Mouse (Mus musculus) liver, adult (tissue): Measurements from ENCODE around the gene Ap2b1.

ENCODE experiments used
- GATA4 ChIP-seq: IDR thresholded peaks from 2 replicates; pipeline ENCODE4 v1.6.1; 2014; ENCODE audit warnings: mild to moderate bottlenecking, low read length; ENCODE audit not compliant: insufficient replicate concordance

The Ap2b1 gene

GRCm38 (mm10) chr11:83341716-83342245 is 43.0 kb downstream of the Ap2b1 start:
- TF ChIP-seq GATA4, result no peak

- TF ChIP-seq GATA4, result no peak
Observed at GRCm38 (mm10) chr11:83355428-83355827, 56.6 kb downstream of the Ap2b1 start.

GRCm38 (mm10) chr11:83357421-83357820 is 58.6 kb downstream of the Ap2b1 start:
- no peak for TF ChIP-seq GATA4

- no peak for TF ChIP-seq GATA4
Observed at GRCm38 (mm10) chr11:83364656-83365055, 65.8 kb downstream of the Ap2b1 start.

- no peak for TF ChIP-seq GATA4
Observed at GRCm38 (mm10) chr11:83371267-83371666, 72.4 kb downstream of the Ap2b1 start.

- no peak for TF ChIP-seq GATA4
Observed at GRCm38 (mm10) chr11:83379745-83380341, 81.0 kb downstream of the Ap2b1 start.

GRCm38 (mm10) chr11:83382876-83383531 is 84.2 kb downstream of the Ap2b1 start:
- no peak for TF ChIP-seq GATA4

- no peak for TF ChIP-seq GATA4
Observed at GRCm38 (mm10) chr11:83383532-83383887, 84.7 kb downstream of the Ap2b1 start.

- TF ChIP-seq GATA4, result no peak
Observed at GRCm38 (mm10) chr11:83393062-83393461, 94.2 kb downstream of the Ap2b1 start.

- TF ChIP-seq GATA4, result no peak
Observed at GRCm38 (mm10) chr11:83394802-83395439, 96.1 kb downstream of the Ap2b1 start.

- no peak for TF ChIP-seq GATA4
Observed at GRCm38 (mm10) chr11:83397626-83398025, 98.8 kb downstream of the Ap2b1 start.

GRCm38 (mm10) chr11:83398724-83399123 is 99.9 kb downstream of the Ap2b1 start:
- TF ChIP-seq GATA4, result no peak

- no peak for TF ChIP-seq GATA4
Observed at GRCm38 (mm10) chr11:83403787-83404186, 105.0 kb downstream of the Ap2b1 start.

GRCm38 (mm10) chr11:83406391-83406790 is 107.6 kb downstream of the Ap2b1 start:
- TF ChIP-seq GATA4, result no peak

GRCm38 (mm10) chr11:83408242-83408641 is 109.4 kb downstream of the Ap2b1 start:
- TF ChIP-seq GATA4, result no peak

GRCm38 (mm10) chr11:83409087-83409754 is 110.4 kb downstream of the Ap2b1 start, which contains the start of gene Rasl10b:
Gene Rasl10b, plus strand, starts transcription at chr11:83409137.
- TF ChIP-seq GATA4, result no peak

- TF ChIP-seq GATA4, result no peak
Observed at GRCm38 (mm10) chr11:83409792-83410291, 111.0 kb downstream of the Ap2b1 start.
